Mouse (Mus musculus): Measurements from ENCODE around the gene Olfr429. TPM values are rescaled to one million over a fixed set of nuclear protein-coding genes. Genes with fewer than 3 reads are reported as not detected.

Gene Olfr429
- total RNA-seq, 2 experiments from 2014 or later: not detected

Other genes starting within 250 kb of the Olfr429 start
- under 1 TPM in 1 of 2 experiments, not detected in 1; 0.17 TPM for gene Ifi211, start 171.3 kb upstream of the Olfr429 start, total RNA-seq (2021)
- gene Mndal, start 141.8 kb upstream of the Olfr429 start, total RNA-seq (2021): 1 to 10 TPM in 1 of 2 experiments, under 1 TPM in 1; 0.97 to 1.3 TPM
- gene Ifi203, start 141.7 kb upstream of the Olfr429 start, total RNA-seq (2021): under 1 TPM; 0.39 to 0.62 TPM
- not detected for gene Ifi202b, start 101.6 kb upstream of the Olfr429 start, total RNA-seq (2021)
- gene Ifi205, start 52.5 kb upstream of the Olfr429 start, total RNA-seq (2021): not detected
- gene Olfr433, start 43.6 kb upstream of the Olfr429 start, total RNA-seq (2021): not detected
- not detected for gene Olfr432, start 35.1 kb upstream of the Olfr429 start, total RNA-seq (2021)
- gene Olfr430, start 17.7 kb upstream of the Olfr429 start, total RNA-seq (2021): not detected
- gene Olfr427, start 12.6 kb downstream of the Olfr429 start, total RNA-seq (2021): not detected
- not detected for gene Olfr231, start 36.8 kb downstream of the Olfr429 start, total RNA-seq (2021)
- gene Olfr424, start 47.2 kb downstream of the Olfr429 start, total RNA-seq (2021): not detected
- not detected for gene Olfr420, start 71.3 kb downstream of the Olfr429 start, total RNA-seq (2021)
- under 1 TPM; 0.05 to 0.07 TPM for gene Spta1, start 88.4 kb downstream of the Olfr429 start, total RNA-seq (2021)
- not detected for gene Olfr419, start 167.7 kb downstream of the Olfr429 start, total RNA-seq (2021)
- gene Mptx1, start 246.2 kb downstream of the Olfr429 start, total RNA-seq (2021): not detected